Mouse (Mus musculus): ENCODE results near the gene Lce1m.
"Not testable (repeated sequence)": the region's sequence is repeated elsewhere in the genome, so short reads cannot be mapped to it uniquely, and the experiment has no call there.

Gene Lce1m

GRCm38 (mm10) chr3:93018960-93019359 is at the start of gene Lce1m:
Gene Lce1m, minus strand, starts transcription at chr3:93019060.
- no peak for DNase-seq (ENCODE audit: extremely low spot score, low spot score)

DNA sequence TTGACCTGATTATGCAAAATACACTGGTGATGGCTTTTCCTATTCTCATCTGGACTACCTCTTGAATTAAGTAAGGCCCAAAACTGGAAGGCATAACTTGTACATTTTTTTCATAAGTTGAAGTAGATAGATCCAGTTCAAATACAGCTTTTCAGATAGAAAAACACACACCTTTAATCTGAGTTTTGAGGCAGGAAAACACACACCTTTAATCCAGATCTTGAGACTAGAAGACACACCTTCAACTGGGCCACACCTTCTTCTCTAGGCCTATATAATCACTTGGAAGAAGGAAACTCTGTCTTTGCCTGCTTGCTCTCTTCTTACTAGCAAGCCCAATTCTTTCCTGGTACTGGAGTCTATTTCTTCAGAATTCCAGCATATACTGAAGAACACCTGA is 49.7 kb upstream of the Lce1m start, which contains the start of gene Gm4858:
TSS of gene Gm4858 (plus strand) at position 301 of the 400 bp plus-strand sequence.
- DNase-seq (ENCODE audit: extremely low spot score, low spot score) = not testable (repeated sequence)

DNA sequence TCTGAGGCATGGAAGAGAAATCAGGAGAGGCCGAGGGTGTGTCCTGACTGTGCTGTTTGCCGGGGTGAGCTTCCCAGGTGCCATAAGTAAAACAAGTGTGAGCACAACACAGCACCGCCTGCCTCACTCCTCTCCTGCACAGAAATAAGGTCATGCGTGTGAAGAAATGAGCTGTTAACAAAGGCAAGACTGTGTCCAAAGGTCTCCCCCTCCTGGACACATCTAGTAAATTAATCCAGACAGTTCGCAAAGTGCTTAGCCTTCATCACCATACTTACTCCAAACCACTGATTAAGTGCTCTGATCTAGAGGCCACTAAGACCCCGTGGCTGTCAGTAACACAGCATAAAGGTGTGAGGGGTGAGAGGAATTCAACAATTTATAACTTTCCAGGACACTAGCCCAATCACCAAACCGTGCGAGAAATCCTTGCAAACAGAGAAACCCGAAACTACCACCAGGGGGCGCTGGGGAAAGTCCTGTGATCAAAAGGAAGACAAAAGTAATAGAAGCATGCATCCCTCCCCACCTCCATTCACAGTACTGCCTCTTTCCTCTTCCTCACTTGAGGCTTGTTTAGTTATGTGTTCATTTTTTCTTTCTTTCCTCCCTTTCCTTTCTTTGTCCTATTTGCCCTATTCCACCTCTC is 34.1 kb upstream of the Lce1m start:
- DNase-seq (ENCODE audit: extremely low spot score, low spot score) = peak; percentile 43

GRCm38 (mm10) chr3:93050182-93050581 is 31.3 kb upstream of the Lce1m start:
- no peak for DNase-seq (ENCODE audit: extremely low spot score, low spot score)

GRCm38 (mm10) chr3:93031450-93031849 is 12.6 kb upstream of the Lce1m start:
- DNase-seq (ENCODE audit: extremely low spot score, low spot score) = no peak

- DNase-seq (ENCODE audit: extremely low spot score, low spot score) = no peak
Measured at GRCm38 (mm10) chr3:93025486-93025885, 6.6 kb upstream of the Lce1m start.

GRCm38 (mm10) chr3:93023411-93024184 is 4.7 kb upstream of the Lce1m start:
- DNase-seq (ENCODE audit: extremely low spot score, low spot score) = no peak

- no peak for DNase-seq (ENCODE audit: extremely low spot score, low spot score)
Measured at GRCm38 (mm10) chr3:93021171-93021570, 2.3 kb upstream of the Lce1m start.

- DNase-seq (ENCODE audit: extremely low spot score, low spot score) = peak; percentile 19
Measured at GRCm38 (mm10) chr3:93015460-93016104, 3.3 kb downstream of the Lce1m start, which contains the start of gene Crct1. Gene Crct1, minus strand, starts transcription at chr3:93015687.

- no peak for DNase-seq (ENCODE audit: extremely low spot score, low spot score)
Measured at GRCm38 (mm10) chr3:93014871-93015270, 4.0 kb downstream of the Lce1m start.

DNA sequence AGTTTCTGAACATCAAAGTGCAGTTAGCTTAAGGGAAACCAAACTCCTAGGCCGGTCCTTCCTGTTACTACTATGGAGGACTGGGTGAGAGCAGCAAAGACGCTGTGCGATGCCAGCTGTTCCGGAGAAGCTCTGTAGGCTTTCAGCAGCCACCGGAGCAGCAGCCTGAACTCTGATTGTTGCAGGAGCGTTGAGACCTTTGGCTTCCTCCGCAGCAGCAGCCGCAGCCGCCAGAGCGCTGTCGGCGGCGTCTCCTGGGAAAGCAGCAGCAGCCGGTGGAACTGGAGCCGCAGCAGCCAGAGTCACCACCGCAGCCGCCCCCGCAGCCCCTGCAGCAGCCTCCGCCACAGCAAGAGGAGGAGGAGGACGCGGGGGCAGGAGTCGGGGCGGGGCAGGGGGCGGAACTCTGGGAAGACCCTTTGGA is 4.5 kb downstream of the Lce1m start:
- peak; percentile 79 for DNase-seq (ENCODE audit: extremely low spot score, low spot score)

DNA sequence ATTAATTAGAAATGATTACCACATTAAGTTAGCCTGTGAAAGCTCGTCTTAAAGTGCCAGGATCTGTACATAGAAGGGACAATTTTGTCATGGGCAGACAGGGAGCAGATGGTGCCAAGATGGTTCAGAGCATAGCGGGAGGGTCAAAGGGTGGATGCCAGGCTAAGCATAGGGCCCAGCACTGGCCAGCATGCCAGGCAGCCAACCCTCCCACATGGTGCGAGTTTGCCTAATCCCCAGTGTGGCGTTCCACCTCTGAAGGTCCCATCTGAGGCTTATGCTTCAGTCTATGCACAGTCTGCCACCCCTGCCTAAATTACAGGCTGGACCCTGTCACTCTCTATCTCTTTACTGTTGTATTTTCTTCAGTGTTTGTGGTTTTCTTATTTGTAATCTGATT is 16.0 kb downstream of the Lce1m start:
- DNase-seq (ENCODE audit: extremely low spot score, low spot score) = no peak

GRCm38 (mm10) chr3:93000621-93001020 is 18.2 kb downstream of the Lce1m start:
- no peak for DNase-seq (ENCODE audit: extremely low spot score, low spot score)

- DNase-seq (ENCODE audit: extremely low spot score, low spot score) = peak; percentile 62
Measured at GRCm38 (mm10) chr3:92998691-92999090, 20.2 kb downstream of the Lce1m start.

DNA sequence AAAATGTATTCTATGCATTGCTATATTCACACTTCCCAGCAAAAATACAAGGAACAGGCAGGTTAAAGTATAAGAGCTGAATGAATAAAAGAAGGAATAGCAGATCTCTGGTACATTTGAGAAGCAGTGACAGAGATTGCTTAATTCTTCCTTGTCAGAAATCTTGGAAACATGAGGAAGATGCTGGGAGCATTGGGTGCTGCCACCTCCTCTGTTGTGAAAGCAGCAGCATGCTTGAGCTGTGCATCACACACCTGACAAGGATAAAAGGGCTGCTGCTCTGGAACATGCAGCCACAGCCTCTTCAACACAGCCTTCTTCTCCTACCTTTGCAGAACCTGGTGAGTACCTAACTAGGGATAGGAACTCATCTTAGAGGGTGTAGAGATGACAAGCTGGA is 26.9 kb downstream of the Lce1m start, which contains the start of gene Lce3f:
TSS of gene Lce3f (plus strand) at position 301 of the 400 bp plus-strand sequence.
- DNase-seq (ENCODE audit: extremely low spot score, low spot score) = no peak

DNA sequence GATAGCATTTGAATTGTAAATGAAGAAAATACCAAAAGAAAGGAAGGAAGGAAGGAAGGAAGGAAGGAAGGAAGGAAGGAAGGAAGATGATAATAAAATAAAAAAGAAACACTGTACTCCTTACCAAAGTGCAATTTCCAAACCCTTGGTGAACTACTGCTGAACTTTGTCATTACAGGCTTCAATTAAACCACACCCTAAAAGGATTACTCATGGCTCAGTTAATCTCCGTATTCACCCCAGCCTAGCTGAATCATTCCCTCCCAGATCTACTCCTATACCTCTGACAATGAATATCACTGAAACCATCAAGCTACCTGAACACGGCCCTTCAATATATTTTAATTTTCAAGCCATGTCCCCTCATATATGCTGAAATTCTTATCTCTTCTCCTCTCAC is 40.4 kb downstream of the Lce1m start:
- DNase-seq (ENCODE audit: extremely low spot score, low spot score) = no peak

All from neural tube, embryonic 10.5 days (tissue).